Mouse (Mus musculus) limb, embryonic 13.5 days (tissue): Measurements from ENCODE around the gene Pla2g4d. TPM values are rescaled to one million over a fixed set of nuclear protein-coding genes. Genes with fewer than 3 reads are reported as not detected.
A peak's percentile ranks its signal among the peaks of the same experiment; 100 is the strongest.

Source experiments
- ATAC-seq: fragments of 200-750 bp; cut with Nextera tagmentation; 2 replicates; pipeline ENCODE4 v1.8.0; 2017; ENCODE audit warnings: low read depth, moderate number of reproducible peaks, moderate TSS enrichment; ENCODE audit not compliant: low FRiP score
- H3K27ac ChIP-seq: fragments of 300-500 bp; sonication (generic); 2 replicates; pipeline ENCODE4 v1.5.1; 2015; ENCODE audit warnings: inconsistent platforms, mild to moderate bottlenecking, moderate library complexity
- H3K27me3 ChIP-seq: fragments of 300-500 bp; sonication (generic); 2 replicates; pipeline ENCODE4 v1.6.1; 2015; ENCODE audit warnings: mild to moderate bottlenecking, inconsistent platforms
- H3K36me3 ChIP-seq: fragments of 300-500 bp; sonication (generic); 2 replicates; pipeline ENCODE4 v1.6.1; 2015; ENCODE audit warnings: inconsistent platforms, mild to moderate bottlenecking, moderate library complexity
- H3K4me1 ChIP-seq: fragments of 300-500 bp; sonication (generic); 2 replicates; pipeline ENCODE4 v1.6.1; 2015; ENCODE audit warnings: inconsistent platforms
- H3K4me2 ChIP-seq: fragments of 300-500 bp; sonication (generic); replicated peaks from 2 replicates; pipeline ENCODE4 v1.6.1; 2015; ENCODE audit warnings: inconsistent platforms, mild to moderate bottlenecking, moderate library complexity
- H3K4me3 ChIP-seq: fragments of 300-500 bp; sonication (generic); 2 replicates; pipeline ENCODE4 v1.5.1; 2015; ENCODE audit warnings: moderate library complexity, mild to moderate bottlenecking, inconsistent platforms
- H3K9ac ChIP-seq: fragments of 300-500 bp; sonication (generic); 2 replicates; pipeline ENCODE4 v1.6.1; 2015; ENCODE audit warnings: mild to moderate bottlenecking, inconsistent platforms
- H3K9me3 ChIP-seq: fragments of 300-500 bp; sonication (generic); 2 replicates; pipeline ENCODE4 v1.6.1; 2016; ENCODE audit warnings: inconsistent platforms
- whole genome bisulfite sequencing: fragments of 180-500 bp; shearing (Covaris S2); methylation state at CpG from one replicate; pipeline ENCODE4 v1.1.7; 2015; 5-methylcytosine and 5-hydroxymethylcytosine counted together
- polyA plus RNA-seq: library from polyadenylated mRNA; unstranded; fragments of >200 nt; fragmentation: Nextera tagmentation; extraction: Ambion mirVana; gene quantifications from 2 replicates; pipeline ENCODE4 v1.2.1, GENCODE M21; 2015

Pla2g4d gene
- polyA plus RNA-seq, 1 experiment from 2014 or later: 0.19 TPM

GRCm38 (mm10) chr2:120285639-120286038, 3.4 kb downstream of the Pla2g4d start:
- no peak overlapping the region for H3K9ac ChIP-seq
- H3K4me2 ChIP-seq: no peak overlapping the region
- no peak overlapping the region for H3K4me3 ChIP-seq
- 79% methylated on average over 4 of the region's 4 CpGs for WGBS
- peaks cover 5% of the 10 kb centered on the region; the same call in 1 of the 2 replicates for H3K4me1 ChIP-seq
- no peaks in the 10 kb centered on the region for H3K36me3 ChIP-seq
- no peaks in the 10 kb centered on the region for H3K9me3 ChIP-seq
- no peak overlapping the region for H3K27ac ChIP-seq
- H3K27me3 ChIP-seq: no peaks in the 10 kb centered on the region
- ATAC-seq: no peak

- Histone ChIP-seq H3K9me3 (no peaks in the 10 kb centered on the region), H3K27me3 (no peaks in the 10 kb centered on the region), H3K4me1 (peaks cover 5% of the 10 kb centered on the region; the same call in 1 of the 2 replicates), H3K4me2 (no peak overlapping the region), H3K9ac (no peak overlapping the region), H3K27ac (no peak overlapping the region), H3K4me3 (no peak overlapping the region), H3K36me3 (no peaks in the 10 kb centered on the region)
- no peak for ATAC-seq
These were observed 4.3 kb downstream of the Pla2g4d start for GRCm38 (mm10) chr2:120284705-120285104.

GRCm38 (mm10) chr2:120284094-120284493, 4.9 kb downstream of the Pla2g4d start:
- Histone ChIP-seq H3K36me3 (no peaks in the 10 kb centered on the region), H3K27ac (no peak overlapping the region), H3K4me3 (no peak overlapping the region), H3K27me3 (no peaks in the 10 kb centered on the region), H3K4me2 (no peak overlapping the region), H3K9ac (no peak overlapping the region), H3K4me1 (peaks cover 5% of the 10 kb centered on the region; the same call in 1 of the 2 replicates), H3K9me3 (no peaks in the 10 kb centered on the region)
- ATAC-seq: no peak
- WGBS: 81% methylated on average over 5 of the region's 5 CpGs

GRCm38 (mm10) chr2:120283550-120283949, 5.4 kb downstream of the Pla2g4d start:
- ATAC-seq: no peak
- H3K27me3 ChIP-seq: no peaks in the 10 kb centered on the region
- no peak overlapping the region for H3K27ac ChIP-seq
- H3K4me3 ChIP-seq: no peak overlapping the region
- WGBS: 48% methylated on average over 6 of the region's 6 CpGs
- H3K9me3 ChIP-seq: no peaks in the 10 kb centered on the region
- peaks cover 5% of the 10 kb centered on the region; the same call in 1 of the 2 replicates for H3K4me1 ChIP-seq
- no peaks in the 10 kb centered on the region for H3K36me3 ChIP-seq
- no peak overlapping the region for H3K4me2 ChIP-seq
- no peak overlapping the region for H3K9ac ChIP-seq

- peaks cover 5% of the 10 kb centered on the region; the same call in 1 of the 2 replicates for H3K4me1 ChIP-seq
- no peak overlapping the region for H3K27ac ChIP-seq
- no peak overlapping the region for H3K4me3 ChIP-seq
- no peak for ATAC-seq
- H3K9me3 ChIP-seq: no peaks in the 10 kb centered on the region
- no peaks in the 10 kb centered on the region for H3K27me3 ChIP-seq
- no peaks in the 10 kb centered on the region for H3K36me3 ChIP-seq
- no peak overlapping the region for H3K9ac ChIP-seq
- 49% methylated on average over 3 of the region's 3 CpGs for WGBS
- H3K4me2 ChIP-seq: no peak overlapping the region
These were observed 7.8 kb downstream of the Pla2g4d start for GRCm38 (mm10) chr2:120281221-120281620.

- Histone ChIP-seq H3K36me3 (no peaks in the 10 kb centered on the region), H3K9ac (no peak overlapping the region), H3K9me3 (no peaks in the 10 kb centered on the region), H3K4me1 (peaks cover 5% of the 10 kb centered on the region; the same call in 1 of the 2 replicates), H3K4me2 (no peak overlapping the region), H3K27me3 (no peaks in the 10 kb centered on the region), H3K27ac (no peak overlapping the region), H3K4me3 (no peak overlapping the region)
- 14% methylated on average over 8 of the region's 8 CpGs for WGBS
- ATAC-seq: no peak
These were observed 9.0 kb downstream of the Pla2g4d start for GRCm38 (mm10) chr2:120279961-120280360.

GRCm38 (mm10) chr2:120276951-120277350, 12.0 kb downstream of the Pla2g4d start:
- no peak overlapping the region for H3K4me3 ChIP-seq
- H3K4me1 ChIP-seq: no peaks in the 10 kb centered on the region
- H3K9ac ChIP-seq: no peak overlapping the region
- no peaks in the 10 kb centered on the region for H3K36me3 ChIP-seq
- H3K4me2 ChIP-seq: no peak overlapping the region
- no peaks in the 10 kb centered on the region for H3K9me3 ChIP-seq
- H3K27me3 ChIP-seq: no peaks in the 10 kb centered on the region
- no peak for ATAC-seq
- H3K27ac ChIP-seq: no peak overlapping the region
- 73% methylated on average over 4 of the region's 4 CpGs for WGBS

- WGBS: 4% methylated on average over 9 of the region's 9 CpGs
- peak; percentile 40; the same call in 1 of the 2 replicates for ATAC-seq
- no peak overlapping the region for H3K27ac ChIP-seq
These were observed 20.4 kb downstream of the Pla2g4d start for GRCm38 (mm10) chr2:120268635-120269034.

GRCm38 (mm10) chr2:120265523-120265922, 23.5 kb downstream of the Pla2g4d start:
- WGBS: 58% methylated on average over 6 of the region's 6 CpGs
- no peak overlapping the region for H3K4me2 ChIP-seq
- no peaks in the 10 kb centered on the region for H3K36me3 ChIP-seq
- H3K4me1 ChIP-seq: 0 out of 2 replicates have a peak, but pooled peaks cover 4% of the 10 kb centered on the region
- H3K9ac ChIP-seq: no peak overlapping the region
- H3K9me3 ChIP-seq: no peaks in the 10 kb centered on the region
- H3K27me3 ChIP-seq: 0 out of 2 replicates have a peak, but pooled peaks cover 5% of the 10 kb centered on the region
- no peak for ATAC-seq
- no peak overlapping the region for H3K4me3 ChIP-seq
- no peak overlapping the region for H3K27ac ChIP-seq

More at GRCm38 (mm10) chr2:120268635-120269034, 20.4 kb downstream of the Pla2g4d start:
- Histone ChIP-seq H3K4me1 (0 out of 2 replicates have a peak, but pooled peaks cover 4% of the 10 kb centered on the region), H3K4me3 (peak overlapping the region; percentile 5), H3K27me3 (0 out of 2 replicates have a peak, but pooled peaks cover 5% of the 10 kb centered on the region), H3K36me3 (no peaks in the 10 kb centered on the region), H3K9me3 (no peaks in the 10 kb centered on the region), H3K4me2 (peak overlapping the region; percentile 43), H3K9ac (no peak overlapping the region)

- WGBS: 57% methylated on average over 10 of the region's 10 CpGs
- Histone ChIP-seq H3K9ac (no peak overlapping the region), H3K4me3 (no peak overlapping the region), H3K36me3 (no peaks in the 10 kb centered on the region), H3K4me1 (0 out of 2 replicates have a peak, but pooled peaks cover 4% of the 10 kb centered on the region), H3K9me3 (no peaks in the 10 kb centered on the region), H3K27me3 (0 out of 2 replicates have a peak, but pooled peaks cover 4% of the 10 kb centered on the region), H3K4me2 (no peak overlapping the region), H3K27ac (no peak overlapping the region)
- no peak for ATAC-seq
These were observed 24.1 kb downstream of the Pla2g4d start for GRCm38 (mm10) chr2:120264858-120265257.

GRCm38 (mm10) chr2:120262876-120263275, 26.1 kb downstream of the Pla2g4d start:
- Histone ChIP-seq H3K4me2 (no peak overlapping the region), H3K27ac (no peak overlapping the region), H3K9me3 (no peaks in the 10 kb centered on the region), H3K9ac (no peak overlapping the region), H3K27me3 (0 out of 2 replicates have a peak, but pooled peaks cover 2% of the 10 kb centered on the region), H3K36me3 (no peaks in the 10 kb centered on the region), H3K4me1 (no peaks in the 10 kb centered on the region), H3K4me3 (no peak overlapping the region)
- ATAC-seq: no peak
- WGBS: 12% methylated on average over 1 of the region's 1 CpGs

GRCm38 (mm10) chr2:120261346-120261745, 27.7 kb downstream of the Pla2g4d start:
- no peak for ATAC-seq
- Histone ChIP-seq H3K4me3 (no peak overlapping the region), H3K4me1 (no peaks in the 10 kb centered on the region), H3K4me2 (no peak overlapping the region), H3K27ac (no peak overlapping the region), H3K9me3 (no peaks in the 10 kb centered on the region), H3K27me3 (no peaks in the 10 kb centered on the region), H3K9ac (no peak overlapping the region), H3K36me3 (no peaks in the 10 kb centered on the region)
- 65% methylated on average over 3 of the region's 3 CpGs for WGBS

GRCm38 (mm10) chr2:120256259-120256658, 32.7 kb downstream of the Pla2g4d start:
- H3K27me3 ChIP-seq: no peaks in the 10 kb centered on the region
- H3K4me3 ChIP-seq: no peak overlapping the region
- no peaks in the 10 kb centered on the region for H3K36me3 ChIP-seq
- no peak overlapping the region for H3K27ac ChIP-seq
- H3K4me2 ChIP-seq: no peak overlapping the region
- H3K9me3 ChIP-seq: no peaks in the 10 kb centered on the region
- no peak for ATAC-seq
- no peak overlapping the region for H3K9ac ChIP-seq
- H3K4me1 ChIP-seq: peaks cover 3% of the 10 kb centered on the region; the same call in 1 of the 2 replicates
